Mouse (Mus musculus) frontal cortex, postnatal 36 days (tissue): ENCODE measurements around the gene Col25a1.

ENCODE experiments used
- DNase-seq, 2 experiments: peaks; one replicate each; pipeline ENCODE4 v3.0.0; 2022; ENCODE audit warnings: low spot score in 2 of 2

Col25a1 gene

GRCm38 (mm10) chr3:130313246-130313645, 181.9 kb downstream of the Col25a1 start:
- DNase-seq, result no peak

- no peak for DNase-seq
Measured at GRCm38 (mm10) chr3:130327039-130328015, 196.0 kb downstream of the Col25a1 start.

- no peak for DNase-seq
Measured at GRCm38 (mm10) chr3:130328909-130329308, 197.6 kb downstream of the Col25a1 start.

GRCm38 (mm10) chr3:130329833-130330555, 198.7 kb downstream of the Col25a1 start:
- no peak for DNase-seq

GRCm38 (mm10) chr3:130330556-130330950, 199.3 kb downstream of the Col25a1 start:
- no peak for DNase-seq

- no peak for DNase-seq
Measured at GRCm38 (mm10) chr3:130332347-130332913, 201.1 kb downstream of the Col25a1 start.

GRCm38 (mm10) chr3:130337857-130338256, 206.6 kb downstream of the Col25a1 start:
- DNase-seq, result peak in 1 of 2 experiments; percentile 33

- no peak for DNase-seq
Measured at GRCm38 (mm10) chr3:130338371-130338770, 207.1 kb downstream of the Col25a1 start.

GRCm38 (mm10) chr3:130350161-130350560, 218.9 kb downstream of the Col25a1 start:
- peak in 1 of 2 experiments; percentile 26 for DNase-seq

- no peak for DNase-seq
Measured at GRCm38 (mm10) chr3:130354399-130355039, 223.2 kb downstream of the Col25a1 start.

- DNase-seq, result no peak
Measured at GRCm38 (mm10) chr3:130356575-130357173, 225.4 kb downstream of the Col25a1 start.

GRCm38 (mm10) chr3:130360813-130361212, 229.5 kb downstream of the Col25a1 start:
- no peak for DNase-seq

- DNase-seq, result no peak
Measured at GRCm38 (mm10) chr3:130361922-130362321, 230.6 kb downstream of the Col25a1 start.

GRCm38 (mm10) chr3:130362797-130363367, 231.6 kb downstream of the Col25a1 start:
- no peak for DNase-seq

- DNase-seq, result no peak
Measured at GRCm38 (mm10) chr3:130366917-130367610, 235.8 kb downstream of the Col25a1 start.

- DNase-seq, result no peak
Measured at GRCm38 (mm10) chr3:130368352-130368751, 237.1 kb downstream of the Col25a1 start.

- DNase-seq, result no peak
Measured at GRCm38 (mm10) chr3:130369113-130369512, 237.8 kb downstream of the Col25a1 start.

- no peak for DNase-seq
Measured at GRCm38 (mm10) chr3:130370167-130370566, 238.9 kb downstream of the Col25a1 start.

GRCm38 (mm10) chr3:130373145-130373544, 241.8 kb downstream of the Col25a1 start:
- DNase-seq, result no peak

GRCm38 (mm10) chr3:130374620-130375341, 243.5 kb downstream of the Col25a1 start:
- DNase-seq, result no peak
